Comparison of ENCODE assay signal across 12 mouse cellular contexts in the genomic region with DNA sequence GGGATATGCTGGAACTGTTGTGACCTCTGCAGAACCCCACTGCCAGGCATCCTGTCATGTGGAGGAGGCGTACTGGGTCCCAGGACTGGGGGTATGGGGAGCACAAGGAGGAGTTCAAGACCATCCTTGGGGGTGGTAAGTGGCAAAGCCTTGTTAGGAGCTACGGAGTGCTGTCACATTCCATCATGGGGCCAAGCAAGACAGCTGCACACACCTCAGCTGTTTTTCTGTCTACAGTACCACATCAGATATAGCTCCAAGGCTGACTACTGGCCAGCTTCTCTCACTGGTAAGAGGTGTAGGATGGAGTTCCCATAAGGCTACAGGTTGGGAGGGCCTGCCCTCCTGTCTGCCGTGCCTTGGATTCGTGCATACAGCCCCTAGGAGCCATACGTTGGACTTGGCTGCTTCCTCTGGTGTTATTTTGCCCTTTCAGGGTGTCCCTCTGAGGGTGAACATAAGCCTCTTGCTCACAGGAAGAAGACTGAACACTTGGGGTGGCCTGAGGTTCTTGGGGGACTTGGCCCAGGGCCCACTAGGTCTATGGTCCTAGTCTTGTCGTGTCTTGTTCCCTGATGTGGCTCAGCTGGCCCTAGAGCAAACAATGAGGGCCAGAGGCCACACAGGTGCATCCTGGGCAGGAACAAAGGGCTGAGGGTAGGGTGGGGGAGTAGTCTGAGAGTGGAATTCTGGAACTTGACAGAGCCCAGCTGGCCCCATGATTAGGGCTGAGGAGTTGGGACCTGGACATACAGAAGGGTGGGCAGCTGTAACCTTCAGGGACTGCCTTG. TPM values are rescaled to one million over a fixed set of nuclear protein-coding genes. Genes with fewer than 3 reads are reported as not detected.
DNase-seq lines count a peak whose midpoint lies in the region; ATAC-seq and TF ChIP-seq lines count a peak whose summit lies in the region.
"Had no signal": no experiment of that assay in that cellular context is flagged by ENCODE, and none has a peak within 500 bp of the region (broad histone marks: within the 10 kb centered on the region; RNA-seq: fewer than 3 reads in every experiment).

No protein-coding gene starts in this region.

- ATAC-seq in stomach, postnatal 0 days (ENCODE audit: low FRiP score, low TSS enrichment), result peak; percentile 25; the same call in 1 of the 2 replicates
- ATAC-seq: Patski had no signal

- DNase-seq in adrenal gland, postnatal 10 days, result peak; percentile 46
- no peak for DNase-seq in adrenal gland, adult 18-20 months (ENCODE audit: low spot score in 2 of 2)
- DNase-seq in urinary bladder, postnatal 14 days (ENCODE audit: low spot score), result peak; percentile 37
- no peak for DNase-seq in urinary bladder, adult 2 months (ENCODE audit: low spot score)
- DNase-seq in kidney, adult 9 months, result peak; percentile 27
- DNase-seq in stomach, postnatal 0 days (ENCODE audit: low spot score), result no peak
- DNase-seq in right cerebral cortex, adult 2 months (ENCODE audit: low spot score in 2 of 2), result no peak
- no peak for DNase-seq in cerebellum, postnatal 14 days
- DNase-seq: layer of hippocampus, postnatal 36 days had no signal

- H3K9me3 ChIP-seq in stomach, postnatal 0 days (ENCODE audit: control insufficient read depth, low read length), result no peaks in the 10 kb centered on the region
- H3K9me3 ChIP-seq: hindbrain, embryonic 10.5 days; midbrain, embryonic 10.5 days had no signal

- WGBS in stomach, postnatal 0 days, result 46% methylated on average over 6 of the region's 6 CpGs

- no peak overlapping the region for H3K4me3 ChIP-seq in stomach, postnatal 0 days (ENCODE audit: low read depth, low read length)
- H3K4me3 ChIP-seq: hindbrain, embryonic 10.5 days; midbrain, embryonic 10.5 days had no signal

- H3K4me2 ChIP-seq in stomach, postnatal 0 days (replicated peaks; ENCODE audit: low read depth), result no peak overlapping the region

- no peak overlapping the region for H3K27ac ChIP-seq in stomach, postnatal 0 days (replicated peaks)
- H3K27ac ChIP-seq: hindbrain, embryonic 10.5 days; midbrain, embryonic 10.5 days had no signal

- peaks cover 15% of the 10 kb centered on the region for H3K36me3 ChIP-seq in stomach, postnatal 0 days (ENCODE audit: control insufficient read depth, insufficient read depth, low read length)

- TF ChIP-seq CTCF in stomach, postnatal 0 days (IDR thresholded peaks at IDR 0.05; ENCODE audit: low read depth), result no peak

- no peak overlapping the region for H3K9ac ChIP-seq in stomach, postnatal 0 days (ENCODE audit: low read length)

- H3K4me1 ChIP-seq in stomach, postnatal 0 days (replicated peaks; ENCODE audit: control insufficient read depth, insufficient read depth), result no peaks in the 10 kb centered on the region

- no peaks in the 10 kb centered on the region for H3K27me3 ChIP-seq in stomach, postnatal 0 days (ENCODE audit: control insufficient read depth, insufficient read depth, low read length)

- no peak for TF ChIP-seq EP300 in stomach, postnatal 0 days (optimal IDR thresholded peaks at IDR 0.05)

RNA-seq across cellular contexts. Expression of gene Adora2a, which starts 2.3 kb away (rescaled TPM):
- 10 to 100 TPM; 10.2 to 12.8 TPM for total RNA-seq in adrenal gland, postnatal 10 days (2021)
- 1 to 10 TPM; 1.8 to 4.3 TPM for total RNA-seq in adrenal gland, adult 18-20 months (2021)
- 2.0 and 2.1 TPM in 2 replicates for polyA plus RNA-seq in urinary bladder, adult 2 months (2012; rRNA removed)
- 0.82 and 1.3 TPM in 2 replicates for polyA plus RNA-seq in stomach, postnatal 0 days (2015; fragmentation: Nextera tagmentation; extraction: Ambion mirVana)

Comparison
In these comparisons a context has a peak if more than half of its experiments do, and no peak if none do; other contexts are left out.
1. DNase-seq: peak in adrenal gland, postnatal 10 days (single experiment), urinary bladder, postnatal 14 days (single experiment) and kidney, adult 9 months (single experiment); none in adrenal gland, adult 18-20 months (0 of 2), urinary bladder, adult 2 months (single experiment), stomach, postnatal 0 days (single experiment), right cerebral cortex, adult 2 months (0 of 2) and cerebellum, postnatal 14 days (0 of 2).